Comparison of ENCODE assay signal across 9 mouse cellular contexts in the genomic region with DNA sequence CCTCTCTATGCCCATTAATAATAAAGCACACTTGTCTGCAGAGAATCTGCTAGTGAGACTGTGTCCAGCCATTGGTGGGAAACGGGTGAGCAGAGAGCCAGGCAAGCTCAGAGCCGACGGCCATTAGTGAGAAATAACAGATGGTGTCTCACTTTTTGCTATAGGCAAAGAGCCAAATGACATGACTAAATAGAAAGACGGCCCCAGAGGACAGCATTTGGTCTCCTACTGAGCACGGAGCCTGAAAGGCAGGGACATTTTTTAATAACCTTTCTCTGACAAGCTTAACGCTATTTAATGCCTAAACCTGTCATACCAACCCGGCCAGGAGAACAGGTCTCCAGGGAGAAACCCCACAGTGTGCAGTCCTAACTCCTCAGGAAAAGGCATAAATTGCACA. TPM values are rescaled to one million over a fixed set of nuclear protein-coding genes. Genes with fewer than 3 reads are reported as not detected.
DNase-seq lines count a peak whose midpoint lies in the region; ATAC-seq and TF ChIP-seq lines count a peak whose summit lies in the region.
"Had no signal": no experiment of that assay in that cellular context is flagged by ENCODE, and none has a peak within 500 bp of the region (broad histone marks: within the 10 kb centered on the region; RNA-seq: fewer than 3 reads in every experiment).

No protein-coding gene starts in this region.

- no peaks in the 10 kb centered on the region for H3K36me3 ChIP-seq in lung, embryonic 14.5 days (ENCODE audit: insufficient read depth)
- no peaks in the 10 kb centered on the region for H3K36me3 ChIP-seq in hindbrain, embryonic 16.5 days (ENCODE audit: control insufficient read depth, insufficient read depth, low read length)
- H3K36me3 ChIP-seq: liver, embryonic 13.5 days had no signal

- DNase-seq in lung, embryonic 14.5 days, result peak; percentile 64
- no peak for DNase-seq in lung, postnatal 36 days
- peak; percentile 42 to 62 for DNase-seq in cerebellum, postnatal 36 days
- DNase-seq in skeletal muscle tissue, adult 2 months (ENCODE audit: low read depth, low spot score), result peak; percentile 13
- no peak for DNase-seq in spleen, postnatal 36 days (ENCODE audit: low spot score in 2 of 2)
- no peak for DNase-seq in ovary, postnatal 36 days (ENCODE audit: low spot score)
- DNase-seq: gastrocnemius, postnatal 25 days; liver, embryonic 13.5 days had no signal

- no peaks in the 10 kb centered on the region for H3K9me3 ChIP-seq in lung, embryonic 14.5 days (ENCODE audit: low read depth, low read length)
- no peaks in the 10 kb centered on the region for H3K9me3 ChIP-seq in hindbrain, embryonic 16.5 days (ENCODE audit: control insufficient read depth, low read length)
- H3K9me3 ChIP-seq: liver, embryonic 13.5 days had no signal

- H3K4me1 ChIP-seq in lung, embryonic 14.5 days (ENCODE audit: insufficient read depth), result no peaks in the 10 kb centered on the region
- H3K4me1 ChIP-seq in hindbrain, embryonic 16.5 days (ENCODE audit: control insufficient read depth, insufficient read depth, low read depth, low read length), result peaks cover 7% of the 10 kb centered on the region
- H3K4me1 ChIP-seq: liver, embryonic 13.5 days had no signal

- no peak overlapping the region for H3K4me2 ChIP-seq in lung, embryonic 14.5 days
- H3K4me2 ChIP-seq in hindbrain, embryonic 16.5 days (ENCODE audit: low read length), result peak overlapping the region; percentile 28
- H3K4me2 ChIP-seq: liver, embryonic 13.5 days had no signal

- 27% methylated on average over 7 of the region's 7 CpGs for WGBS in lung, embryonic 14.5 days
- WGBS in hindbrain, embryonic 16.5 days, result 13% methylated on average over 7 of the region's 7 CpGs

- H3K27me3 ChIP-seq in lung, embryonic 14.5 days (ENCODE audit: insufficient read depth, low read length), result no peaks in the 10 kb centered on the region
- H3K27me3 ChIP-seq in hindbrain, embryonic 16.5 days (replicated peaks; ENCODE audit: control insufficient read depth, insufficient read depth, low read length), result no peaks in the 10 kb centered on the region
- H3K27me3 ChIP-seq: liver, embryonic 13.5 days had no signal

- H3K4me3 ChIP-seq in lung, embryonic 14.5 days (ENCODE audit: low read depth, low read length), result no peak overlapping the region
- no peak overlapping the region for H3K4me3 ChIP-seq in hindbrain, embryonic 16.5 days (ENCODE audit: low read length)
- H3K4me3 ChIP-seq: liver, embryonic 13.5 days had no signal

- no peak overlapping the region for H3K9ac ChIP-seq in lung, embryonic 14.5 days
- H3K9ac ChIP-seq in hindbrain, embryonic 16.5 days (ENCODE audit: low read depth, low read length), result no peak overlapping the region
- H3K9ac ChIP-seq: liver, embryonic 13.5 days had no signal

- no peak for TF ChIP-seq CTCF in lung, embryonic 14.5 days (IDR thresholded peaks at IDR 0.05; ENCODE audit: low read depth)

- no peak overlapping the region for H3K27ac ChIP-seq in lung, embryonic 14.5 days (ENCODE audit: low read depth)
- H3K27ac ChIP-seq in hindbrain, embryonic 16.5 days (ENCODE audit: low read depth, low read length), result peak overlapping the region; percentile 64
- H3K27ac ChIP-seq: liver, embryonic 13.5 days had no signal

- ATAC-seq in lung, embryonic 14.5 days (ENCODE audit: insufficient read depth), result no peak
- ATAC-seq in hindbrain, embryonic 16.5 days, result peak; percentile 89

RNA-seq across cellular contexts. Expression of a gene that starts 29.9 kb away (rescaled TPM):
- polyA plus RNA-seq in lung, embryonic 14.5 days (2014; fragmentation: Nextera tagmentation; extraction: Ambion mirVana), result 18.2 and 20.6 TPM in 2 replicates
- 12.3 and 12.4 TPM in 2 replicates for polyA plus RNA-seq in hindbrain, embryonic 16.5 days (2015; fragmentation: Nextera tagmentation; extraction: Ambion mirVana)

RNA-seq across cellular contexts. Expression of a gene that starts 30.1 kb away (rescaled TPM):
- polyA plus RNA-seq in lung, embryonic 14.5 days (2014; fragmentation: Nextera tagmentation; extraction: Ambion mirVana), result 12.0 and 15.6 TPM in 2 replicates
- 2.5 and 5.6 TPM in 2 replicates for polyA plus RNA-seq in hindbrain, embryonic 16.5 days (2015; fragmentation: Nextera tagmentation; extraction: Ambion mirVana)

Comparison
In these comparisons a context has a peak if more than half of its experiments do, and no peak if none do; other contexts are left out.
1. DNase-seq: peak in lung, embryonic 14.5 days (single experiment), cerebellum, postnatal 36 days (2 of 2) and skeletal muscle tissue, adult 2 months (single experiment); none in lung, postnatal 36 days (single experiment), spleen, postnatal 36 days (0 of 2) and ovary, postnatal 36 days (single experiment).